Mouse (Mus musculus) induced T-regulatory cell, adult 2 months (primary cell): ENCODE data around the gene 1700014D04Rik.

Experiments
- DNase-seq: peaks from one replicate; pipeline ENCODE4 v3.0.0-alpha.2; 2012; ENCODE audit warnings: low read depth

1700014D04Rik gene

GRCm38 (mm10) chr13:59746711-59747110 is at the start of gene 1700014D04Rik:
1700014D04Rik (minus strand) TSS chr13:59746752.
- DNase-seq: no peak

- no peak for DNase-seq
These were observed 49.4 kb upstream of the 1700014D04Rik start for GRCm38 (mm10) chr13:59795807-59796465.

GRCm38 (mm10) chr13:59794786-59795185 is 48.2 kb upstream of the 1700014D04Rik start:
- no peak for DNase-seq

- DNase-seq: no peak
These were observed 35.6 kb upstream of the 1700014D04Rik start, which contains the start of gene Gm49354 for GRCm38 (mm10) chr13:59782145-59782544. Gm49354 (minus strand) TSS chr13:59782245.

- DNase-seq: peak; percentile 44
These were observed 33.3 kb upstream of the 1700014D04Rik start for GRCm38 (mm10) chr13:59779744-59780264.

- DNase-seq: peak; percentile 52
These were observed 32.7 kb upstream of the 1700014D04Rik start for GRCm38 (mm10) chr13:59779213-59779612.

- no peak for DNase-seq
These were observed 28.6 kb upstream of the 1700014D04Rik start for GRCm38 (mm10) chr13:59775168-59775567.

- no peak for DNase-seq
These were observed 24.7 kb upstream of the 1700014D04Rik start for GRCm38 (mm10) chr13:59771257-59771656.

- DNase-seq: peak; percentile 62
These were observed 24.3 kb upstream of the 1700014D04Rik start for GRCm38 (mm10) chr13:59770847-59771246.

GRCm38 (mm10) chr13:59770164-59770562 is 23.6 kb upstream of the 1700014D04Rik start:
- peak; percentile 91 for DNase-seq

GRCm38 (mm10) chr13:59769296-59770163 is 23.0 kb upstream of the 1700014D04Rik start, which contains the start of gene Isca1:
Isca1 (minus strand) TSS chr13:59769810.
- peak; percentile 99 for DNase-seq

GRCm38 (mm10) chr13:59768531-59768930 is 22.0 kb upstream of the 1700014D04Rik start:
- no peak for DNase-seq

- DNase-seq: no peak
These were observed 20.4 kb upstream of the 1700014D04Rik start for GRCm38 (mm10) chr13:59766786-59767515.

GRCm38 (mm10) chr13:59762791-59763190 is 16.2 kb upstream of the 1700014D04Rik start:
- no peak for DNase-seq

GRCm38 (mm10) chr13:59756906-59757305 is 10.4 kb upstream of the 1700014D04Rik start:
- no peak for DNase-seq

GRCm38 (mm10) chr13:59750310-59750709 is 3.8 kb upstream of the 1700014D04Rik start:
- no peak for DNase-seq

- DNase-seq: no peak
These were observed 388 bp downstream of the 1700014D04Rik start for GRCm38 (mm10) chr13:59746164-59746563.

GRCm38 (mm10) chr13:59745462-59745861 is 1.1 kb downstream of the 1700014D04Rik start:
- DNase-seq: no peak

GRCm38 (mm10) chr13:59741697-59742096 is 4.9 kb downstream of the 1700014D04Rik start:
- peak; percentile 35 for DNase-seq

GRCm38 (mm10) chr13:59741096-59741495 is 5.5 kb downstream of the 1700014D04Rik start:
- no peak for DNase-seq

- DNase-seq: no peak
These were observed 7.2 kb downstream of the 1700014D04Rik start for GRCm38 (mm10) chr13:59739397-59739796.

GRCm38 (mm10) chr13:59738455-59738854 is 8.1 kb downstream of the 1700014D04Rik start:
- no peak for DNase-seq
